Mouse (Mus musculus) liver, embryonic 12.5 days (tissue): ENCODE results near the gene Kif6. TPM values are rescaled to one million over a fixed set of nuclear protein-coding genes. Genes with fewer than 3 reads are reported as not detected.

ENCODE experiments used
- ATAC-seq: fragments of 200-750 bp; cut with Nextera tagmentation; 2 replicates; pipeline ENCODE4 v1.8.0; 2017; ENCODE audit warnings: moderate number of reproducible peaks, mild to moderate bottlenecking, moderate library complexity
- H3K27ac ChIP-seq: fragments of 300-500 bp; sonication (generic); 2 replicates; pipeline ENCODE4 v1.5.1; 2016; ENCODE audit warnings: mild to moderate bottlenecking
- H3K27me3 ChIP-seq: fragments of 300-500 bp; sonication (generic); replicated peaks from 2 replicates; pipeline ENCODE4 v1.6.1; 2016; ENCODE audit warnings: mild to moderate bottlenecking, moderate library complexity
- H3K36me3 ChIP-seq: fragments of 300-500 bp; sonication (generic); 2 replicates; pipeline ENCODE4 v1.6.1; 2016; ENCODE audit warnings: mild to moderate bottlenecking, moderate library complexity
- H3K4me1 ChIP-seq: fragments of 300-500 bp; sonication (generic); 2 replicates; pipeline ENCODE4 v1.6.1; 2016
- H3K4me2 ChIP-seq: fragments of 300-500 bp; sonication (generic); 2 replicates; pipeline ENCODE4 v1.6.1; 2016; ENCODE audit warnings: mild to moderate bottlenecking, moderate library complexity
- H3K4me3 ChIP-seq: fragments of 300-500 bp; sonication (generic); 2 replicates; pipeline ENCODE4 v1.5.1; 2016; ENCODE audit warnings: mild to moderate bottlenecking, moderate library complexity
- H3K9ac ChIP-seq: fragments of 300-500 bp; sonication (generic); 2 replicates; pipeline ENCODE4 v1.6.1; 2016; ENCODE audit warnings: mild to moderate bottlenecking, moderate library complexity
- H3K9me3 ChIP-seq: fragments of 300-500 bp; sonication (generic); replicated peaks from 2 replicates; pipeline ENCODE4 v1.6.1; 2016; ENCODE audit warnings: mild to moderate bottlenecking, moderate library complexity
- WGBS: fragments of 180-500 bp; shearing (Covaris S2); methylation state at CpG from one replicate; pipeline ENCODE4 v1.1.7; 2016; ENCODE audit not compliant: insufficient replicate concordance; 5-methylcytosine and 5-hydroxymethylcytosine counted together
- polyA plus RNA-seq: library from polyadenylated mRNA; unstranded; fragments of >200 nt; fragmentation: Nextera tagmentation; extraction: Ambion mirVana; gene quantifications from 2 replicates; pipeline ENCODE4 v1.2.1, GENCODE M21; 2016

Kif6 gene
- polyA plus RNA-seq, 1 experiment from 2014 or later = 0.44 TPM

- H3K4me3 ChIP-seq = no peak overlapping the region
- no peaks in the 10 kb centered on the region for H3K36me3 ChIP-seq
- 66% methylated on average over 5 of the region's 5 CpGs for WGBS
- H3K27ac ChIP-seq = no peak overlapping the region
- no peak for ATAC-seq
- H3K9ac ChIP-seq = no peak overlapping the region
- no peaks in the 10 kb centered on the region for H3K9me3 ChIP-seq
- no peak overlapping the region for H3K4me2 ChIP-seq
- no peaks in the 10 kb centered on the region for H3K27me3 ChIP-seq
- H3K4me1 ChIP-seq = no peaks in the 10 kb centered on the region
These were observed 219.2 kb downstream of the Kif6 start for GRCm38 (mm10) chr17:49834044-49834545.

GRCm38 (mm10) chr17:49837417-49837816 lies 222.5 kb downstream of the Kif6 start:
- H3K9me3 ChIP-seq = no peaks in the 10 kb centered on the region
- 31% methylated on average over 5 of the region's 5 CpGs for WGBS
- H3K27ac ChIP-seq = no peak overlapping the region
- no peaks in the 10 kb centered on the region for H3K27me3 ChIP-seq
- H3K4me2 ChIP-seq = no peak overlapping the region
- H3K36me3 ChIP-seq = no peaks in the 10 kb centered on the region
- no peak overlapping the region for H3K9ac ChIP-seq
- H3K4me3 ChIP-seq = no peak overlapping the region
- ATAC-seq = no peak
- H3K4me1 ChIP-seq = no peaks in the 10 kb centered on the region

- Histone ChIP-seq H3K36me3 (no peaks in the 10 kb centered on the region), H3K27ac (no peak overlapping the region), H3K4me3 (no peak overlapping the region), H3K4me1 (no peaks in the 10 kb centered on the region), H3K27me3 (no peaks in the 10 kb centered on the region), H3K9ac (no peak overlapping the region), H3K4me2 (no peak overlapping the region), H3K9me3 (no peaks in the 10 kb centered on the region)
- 70% methylated on average over 3 of the region's 3 CpGs for WGBS
- ATAC-seq = no peak
These were observed 224.3 kb downstream of the Kif6 start for GRCm38 (mm10) chr17:49839243-49839642.

GRCm38 (mm10) chr17:49851210-49851609 lies 236.3 kb downstream of the Kif6 start:
- H3K4me1 ChIP-seq = no peaks in the 10 kb centered on the region
- H3K9me3 ChIP-seq = no peaks in the 10 kb centered on the region
- H3K4me3 ChIP-seq = no peak overlapping the region
- no peaks in the 10 kb centered on the region for H3K27me3 ChIP-seq
- H3K27ac ChIP-seq = no peak overlapping the region
- no peak overlapping the region for H3K4me2 ChIP-seq
- no peak for ATAC-seq
- no peaks in the 10 kb centered on the region for H3K36me3 ChIP-seq
- H3K9ac ChIP-seq = no peak overlapping the region
- WGBS = 36% methylated on average over 3 of the region's 3 CpGs

GRCm38 (mm10) chr17:49852183-49852582 lies 237.2 kb downstream of the Kif6 start:
- Histone ChIP-seq H3K9me3 (no peaks in the 10 kb centered on the region), H3K27ac (no peak overlapping the region), H3K4me2 (no peak overlapping the region), H3K9ac (no peak overlapping the region), H3K27me3 (no peaks in the 10 kb centered on the region), H3K36me3 (no peaks in the 10 kb centered on the region), H3K4me1 (no peaks in the 10 kb centered on the region), H3K4me3 (no peak overlapping the region)
- ATAC-seq = no peak
- WGBS = 55% methylated on average over 3 of the region's 3 CpGs

- no peaks in the 10 kb centered on the region for H3K27me3 ChIP-seq
- H3K9ac ChIP-seq = no peak overlapping the region
- no peak overlapping the region for H3K27ac ChIP-seq
- no peaks in the 10 kb centered on the region for H3K36me3 ChIP-seq
- 30% methylated on average over 4 of the region's 4 CpGs for WGBS
- H3K4me1 ChIP-seq = no peaks in the 10 kb centered on the region
- H3K4me3 ChIP-seq = no peak overlapping the region
- ATAC-seq = no peak
- no peak overlapping the region for H3K4me2 ChIP-seq
- no peaks in the 10 kb centered on the region for H3K9me3 ChIP-seq
These were observed 240.8 kb downstream of the Kif6 start for GRCm38 (mm10) chr17:49855785-49856184.

- no peak overlapping the region for H3K4me2 ChIP-seq
- H3K9me3 ChIP-seq = no peaks in the 10 kb centered on the region
- H3K9ac ChIP-seq = no peak overlapping the region
- ATAC-seq = no peak
- no peaks in the 10 kb centered on the region for H3K36me3 ChIP-seq
- no peak overlapping the region for H3K27ac ChIP-seq
- 71% methylated on average over 10 of the region's 10 CpGs for WGBS
- H3K27me3 ChIP-seq = no peaks in the 10 kb centered on the region
- no peaks in the 10 kb centered on the region for H3K4me1 ChIP-seq
- H3K4me3 ChIP-seq = no peak overlapping the region
These were observed 245.3 kb downstream of the Kif6 start for GRCm38 (mm10) chr17:49860057-49860816.

GRCm38 (mm10) chr17:49863597-49863996 lies 248.7 kb downstream of the Kif6 start:
- Histone ChIP-seq H3K9ac (no peak overlapping the region), H3K27me3 (no peaks in the 10 kb centered on the region), H3K27ac (no peak overlapping the region), H3K36me3 (no peaks in the 10 kb centered on the region), H3K4me1 (no peaks in the 10 kb centered on the region), H3K4me2 (no peak overlapping the region), H3K9me3 (no peaks in the 10 kb centered on the region), H3K4me3 (no peak overlapping the region)
- WGBS = 65% methylated on average over 5 of the region's 5 CpGs
- no peak for ATAC-seq

GRCm38 (mm10) chr17:49865604-49866003 lies 250.7 kb downstream of the Kif6 start:
- ATAC-seq = no peak
- no peak overlapping the region for H3K9ac ChIP-seq
- no peak overlapping the region for H3K4me2 ChIP-seq
- no peak overlapping the region for H3K27ac ChIP-seq
- H3K27me3 ChIP-seq = no peaks in the 10 kb centered on the region; the same call in 1 of the 2 replicates
- no peaks in the 10 kb centered on the region for H3K36me3 ChIP-seq
- no peaks in the 10 kb centered on the region for H3K4me1 ChIP-seq
- H3K4me3 ChIP-seq = no peak overlapping the region
- no peaks in the 10 kb centered on the region for H3K9me3 ChIP-seq
- WGBS = 51% methylated on average over 2 of the region's 2 CpGs

GRCm38 (mm10) chr17:49866653-49867215 lies 251.8 kb downstream of the Kif6 start:
- 50% methylated on average over 8 of the region's 8 CpGs for WGBS
- Histone ChIP-seq H3K4me3 (no peak overlapping the region), H3K27me3 (peaks cover 9% of the 10 kb centered on the region), H3K9ac (no peak overlapping the region), H3K4me1 (no peaks in the 10 kb centered on the region), H3K27ac (no peak overlapping the region), H3K9me3 (no peaks in the 10 kb centered on the region), H3K36me3 (no peaks in the 10 kb centered on the region), H3K4me2 (no peak overlapping the region)
- ATAC-seq = no peak

GRCm38 (mm10) chr17:49867321-49868137 lies 252.6 kb downstream of the Kif6 start:
- H3K27me3 ChIP-seq = peaks cover 9% of the 10 kb centered on the region
- no peak overlapping the region for H3K9ac ChIP-seq
- 36% methylated on average over 13 of the region's 13 CpGs for WGBS
- ATAC-seq = no peak
- no peaks in the 10 kb centered on the region for H3K4me1 ChIP-seq
- no peak overlapping the region for H3K27ac ChIP-seq
- H3K36me3 ChIP-seq = no peaks in the 10 kb centered on the region
- no peaks in the 10 kb centered on the region for H3K9me3 ChIP-seq
- no peak overlapping the region for H3K4me2 ChIP-seq
- no peak overlapping the region for H3K4me3 ChIP-seq

GRCm38 (mm10) chr17:49869246-49869645 lies 254.3 kb downstream of the Kif6 start:
- H3K27me3 ChIP-seq = peaks cover 9% of the 10 kb centered on the region
- H3K4me1 ChIP-seq = no peaks in the 10 kb centered on the region
- no peaks in the 10 kb centered on the region for H3K36me3 ChIP-seq
- H3K4me3 ChIP-seq = no peak overlapping the region
- no peaks in the 10 kb centered on the region for H3K9me3 ChIP-seq
- 53% methylated on average over 9 of the region's 9 CpGs for WGBS
- no peak for ATAC-seq
- no peak overlapping the region for H3K27ac ChIP-seq
- no peak overlapping the region for H3K4me2 ChIP-seq
- no peak overlapping the region for H3K9ac ChIP-seq
